Mouse (Mus musculus) forebrain, embryonic 12.5 days (tissue): ENCODE data around the gene Parp3. TPM values are rescaled to one million over a fixed set of nuclear protein-coding genes. Genes with fewer than 3 reads are reported as not detected.

Experiments used
- ATAC-seq: fragments of 200-750 bp; cut with Nextera tagmentation; 2 replicates; pipeline ENCODE4 v1.8.0; 2017; ENCODE audit warnings: moderate TSS enrichment; ENCODE audit not compliant: low FRiP score
- H3K27ac ChIP-seq: fragments of 300-500 bp; sonication (generic); 2 replicates; pipeline ENCODE4 v1.5.1; 2016; ENCODE audit warnings: mild to moderate bottlenecking
- H3K27me3 ChIP-seq: fragments of 300-500 bp; sonication (generic); 2 replicates; pipeline ENCODE4 v1.6.1; 2016; ENCODE audit warnings: mild to moderate bottlenecking
- H3K36me3 ChIP-seq: fragments of 300-500 bp; sonication (generic); replicated peaks from 2 replicates; pipeline ENCODE4 v1.6.1; 2016; ENCODE audit warnings: mild to moderate bottlenecking
- H3K4me1 ChIP-seq: fragments of 300-500 bp; sonication (generic); 2 replicates; pipeline ENCODE4 v1.6.1; 2016
- H3K4me2 ChIP-seq: fragments of 300-500 bp; sonication (generic); 2 replicates; pipeline ENCODE4 v1.6.1; 2016; ENCODE audit warnings: mild to moderate bottlenecking, moderate library complexity
- H3K4me3 ChIP-seq: fragments of 300-500 bp; sonication (generic); replicated peaks from 2 replicates; pipeline ENCODE4 v1.5.1; 2016; ENCODE audit warnings: mild to moderate bottlenecking
- H3K9ac ChIP-seq: fragments of 300-500 bp; sonication (generic); 2 replicates; pipeline ENCODE4 v1.6.1; 2016; ENCODE audit warnings: mild to moderate bottlenecking
- H3K9me3 ChIP-seq: fragments of 300-500 bp; sonication (generic); 2 replicates; pipeline ENCODE4 v1.6.1; 2016
- WGBS: fragments of 180-500 bp; shearing (Covaris S2); methylation state at CpG from one replicate; pipeline ENCODE4 v1.1.7; 2016; 5-methylcytosine and 5-hydroxymethylcytosine counted together
- polyA plus RNA-seq: library from polyadenylated mRNA; unstranded; fragments of >200 nt; fragmentation: Nextera tagmentation; extraction: Ambion mirVana; gene quantifications from 2 replicates; pipeline ENCODE4 v1.2.1, GENCODE M21; 2016

Gene Parp3
- polyA plus RNA-seq, 1 experiment from 2014 or later, result 0.83 TPM

GRCm38 (mm10) chr9:106483136-106483535, 6.4 kb upstream of the Parp3 start:
- Histone ChIP-seq H3K4me3 (no peak overlapping the region), H3K27me3 (no peaks in the 10 kb centered on the region), H3K9ac (no peak overlapping the region), H3K9me3 (no peaks in the 10 kb centered on the region), H3K4me2 (no peak overlapping the region), H3K36me3 (peaks cover 61% of the 10 kb centered on the region), H3K4me1 (peaks cover 2% of the 10 kb centered on the region), H3K27ac (no peak overlapping the region)
- ATAC-seq, result no peak
- 96% methylated on average over 10 of the region's 10 CpGs for WGBS

DNA sequence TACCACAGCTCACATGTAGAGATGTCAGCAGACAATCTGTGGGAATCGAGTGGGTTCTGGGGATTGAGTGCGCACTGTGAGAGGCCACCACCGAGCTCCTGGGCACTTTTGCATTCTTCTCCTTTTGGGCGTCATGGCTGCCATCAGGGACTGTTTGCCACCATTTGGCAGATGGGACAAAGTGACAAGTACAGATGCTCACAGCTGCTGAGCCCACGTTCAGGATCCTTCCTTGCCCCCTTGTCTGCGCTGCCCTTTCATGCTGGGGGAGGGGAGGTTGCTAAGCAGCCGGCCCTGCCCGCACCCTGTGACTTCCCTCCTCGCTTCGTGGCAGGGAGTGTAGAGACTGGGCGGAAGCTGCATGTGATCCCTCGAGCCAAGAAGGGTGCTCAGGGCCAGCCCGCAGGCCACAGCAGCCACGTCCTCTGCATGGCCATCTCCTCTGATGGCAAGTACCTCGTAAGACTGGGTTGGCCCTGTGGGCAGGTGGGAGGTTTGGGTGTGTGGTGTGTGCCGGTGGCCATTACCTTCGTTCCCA, 5.9 kb upstream of the Parp3 start:
- Histone ChIP-seq H3K4me1 (peaks cover 7% of the 10 kb centered on the region), H3K9me3 (no peaks in the 10 kb centered on the region), H3K27ac (no peak overlapping the region), H3K36me3 (peaks cover 61% of the 10 kb centered on the region), H3K4me2 (no peak overlapping the region), H3K4me3 (no peak overlapping the region), H3K9ac (no peak overlapping the region), H3K27me3 (no peaks in the 10 kb centered on the region)
- WGBS, result 91% methylated on average over 17 of the region's 17 CpGs
- no peak for ATAC-seq

GRCm38 (mm10) chr9:106481676-106482075, 4.9 kb upstream of the Parp3 start:
- Histone ChIP-seq H3K27ac (no peak overlapping the region), H3K4me2 (no peak overlapping the region), H3K27me3 (no peaks in the 10 kb centered on the region), H3K36me3 (peaks cover 61% of the 10 kb centered on the region), H3K9ac (no peak overlapping the region), H3K4me1 (peaks cover 10% of the 10 kb centered on the region), H3K9me3 (no peaks in the 10 kb centered on the region), H3K4me3 (no peak overlapping the region)
- WGBS, result 94% methylated on average over 13 of the region's 13 CpGs
- no peak for ATAC-seq

DNA sequence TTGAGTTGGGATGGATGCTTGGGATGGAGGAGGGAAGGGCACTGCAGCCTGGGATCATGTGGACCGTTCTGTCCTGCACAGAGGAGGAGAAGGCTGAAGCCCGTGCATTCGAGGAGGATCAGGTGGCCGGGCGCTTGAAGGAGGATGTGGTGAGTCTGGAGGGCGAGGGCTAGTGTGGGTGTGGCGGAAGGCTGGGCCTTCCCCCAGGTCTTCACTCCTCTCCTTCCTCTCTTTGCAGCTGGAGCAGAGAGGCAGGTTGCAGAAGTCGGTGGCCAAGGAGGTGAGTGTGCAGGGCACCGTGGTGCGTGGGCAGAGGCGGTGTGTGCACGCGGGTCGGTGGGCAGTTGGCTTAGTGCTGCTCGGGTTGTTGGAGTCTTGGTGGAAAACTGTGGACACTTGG, 4.3 kb upstream of the Parp3 start:
- no peak for ATAC-seq
- Histone ChIP-seq H3K9ac (no peak overlapping the region), H3K36me3 (peaks cover 59% of the 10 kb centered on the region), H3K4me3 (no peak overlapping the region), H3K9me3 (no peaks in the 10 kb centered on the region), H3K4me1 (peaks cover 16% of the 10 kb centered on the region), H3K4me2 (no peak overlapping the region), H3K27me3 (no peaks in the 10 kb centered on the region), H3K27ac (no peak overlapping the region)
- 94% methylated on average over 15 of the region's 15 CpGs for WGBS

- no peak overlapping the region for H3K4me3 ChIP-seq
- peaks cover 54% of the 10 kb centered on the region for H3K36me3 ChIP-seq
- peaks cover 17% of the 10 kb centered on the region for H3K4me1 ChIP-seq
- H3K27me3 ChIP-seq, result no peaks in the 10 kb centered on the region
- WGBS, result 94% methylated on average over 7 of the region's 7 CpGs
- no peak overlapping the region for H3K9ac ChIP-seq
- no peak overlapping the region for H3K4me2 ChIP-seq
- H3K9me3 ChIP-seq, result no peaks in the 10 kb centered on the region
- no peak overlapping the region for H3K27ac ChIP-seq
- no peak for ATAC-seq
These were observed 3.8 kb upstream of the Parp3 start for GRCm38 (mm10) chr9:106480541-106480940.

DNA sequence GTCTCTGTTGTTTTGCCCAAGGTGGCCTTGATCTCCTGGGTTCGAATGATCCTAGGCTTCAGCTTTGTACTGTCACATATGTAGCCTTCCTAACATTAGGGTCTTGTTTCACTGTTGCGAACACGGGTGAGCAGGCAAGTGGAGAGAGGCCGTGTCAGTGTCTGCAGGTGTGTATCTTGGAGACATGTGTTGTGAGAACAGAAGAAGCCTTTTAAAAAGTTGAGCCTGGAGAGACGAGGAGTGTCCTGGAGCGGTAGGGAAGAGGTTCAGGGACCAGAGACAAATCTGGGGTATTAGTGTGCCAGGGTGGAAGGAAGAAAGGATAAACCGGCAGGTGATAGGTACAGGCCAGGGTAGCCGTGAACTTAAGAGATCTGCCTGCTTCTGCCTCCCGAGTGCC, 1.4 kb upstream of the Parp3 start:
- H3K27ac ChIP-seq, result no peak overlapping the region
- peak overlapping the region; percentile 98 for H3K4me2 ChIP-seq
- 84% methylated on average over 9 of the region's 9 CpGs for WGBS
- H3K4me1 ChIP-seq, result peaks cover 32% of the 10 kb centered on the region
- peaks cover 30% of the 10 kb centered on the region for H3K36me3 ChIP-seq
- peak overlapping the region; percentile 73 for H3K4me3 ChIP-seq
- H3K9ac ChIP-seq, result peak overlapping the region; percentile 66
- H3K9me3 ChIP-seq, result no peaks in the 10 kb centered on the region
- ATAC-seq, result no peak
- peaks cover 9% of the 10 kb centered on the region; the same call in 1 of the 2 replicates for H3K27me3 ChIP-seq

DNA sequence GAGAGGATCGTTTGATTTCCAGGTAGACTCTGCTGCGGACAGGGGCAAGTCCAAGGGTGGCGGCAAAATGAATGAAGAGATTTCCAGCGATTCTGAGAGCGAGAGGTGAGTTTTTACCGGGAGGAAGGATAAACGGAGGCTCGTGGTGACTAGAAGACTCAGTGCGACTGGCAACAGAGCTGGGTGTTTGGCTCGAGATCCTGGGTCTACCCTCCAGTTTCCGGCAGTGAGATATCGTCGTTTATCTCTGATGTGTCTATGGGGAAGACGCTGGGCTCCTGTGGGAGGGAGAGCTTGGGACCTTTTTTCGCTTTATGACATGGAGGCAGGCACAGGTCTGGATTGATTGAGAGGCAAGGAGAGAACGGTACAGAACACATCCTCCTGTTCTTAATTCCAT, 900 bp upstream of the Parp3 start:
- H3K27ac ChIP-seq, result no peak overlapping the region
- WGBS, result 7% methylated on average over 16 of the region's 16 CpGs
- H3K4me2 ChIP-seq, result peak overlapping the region; percentile 98
- ATAC-seq, result no peak
- H3K36me3 ChIP-seq, result peaks cover 26% of the 10 kb centered on the region
- peak overlapping the region; percentile 73 for H3K4me3 ChIP-seq
- peaks cover 9% of the 10 kb centered on the region; the same call in 1 of the 2 replicates for H3K27me3 ChIP-seq
- no peaks in the 10 kb centered on the region for H3K9me3 ChIP-seq
- peak overlapping the region; percentile 66 for H3K9ac ChIP-seq
- H3K4me1 ChIP-seq, result peaks cover 32% of the 10 kb centered on the region

DNA sequence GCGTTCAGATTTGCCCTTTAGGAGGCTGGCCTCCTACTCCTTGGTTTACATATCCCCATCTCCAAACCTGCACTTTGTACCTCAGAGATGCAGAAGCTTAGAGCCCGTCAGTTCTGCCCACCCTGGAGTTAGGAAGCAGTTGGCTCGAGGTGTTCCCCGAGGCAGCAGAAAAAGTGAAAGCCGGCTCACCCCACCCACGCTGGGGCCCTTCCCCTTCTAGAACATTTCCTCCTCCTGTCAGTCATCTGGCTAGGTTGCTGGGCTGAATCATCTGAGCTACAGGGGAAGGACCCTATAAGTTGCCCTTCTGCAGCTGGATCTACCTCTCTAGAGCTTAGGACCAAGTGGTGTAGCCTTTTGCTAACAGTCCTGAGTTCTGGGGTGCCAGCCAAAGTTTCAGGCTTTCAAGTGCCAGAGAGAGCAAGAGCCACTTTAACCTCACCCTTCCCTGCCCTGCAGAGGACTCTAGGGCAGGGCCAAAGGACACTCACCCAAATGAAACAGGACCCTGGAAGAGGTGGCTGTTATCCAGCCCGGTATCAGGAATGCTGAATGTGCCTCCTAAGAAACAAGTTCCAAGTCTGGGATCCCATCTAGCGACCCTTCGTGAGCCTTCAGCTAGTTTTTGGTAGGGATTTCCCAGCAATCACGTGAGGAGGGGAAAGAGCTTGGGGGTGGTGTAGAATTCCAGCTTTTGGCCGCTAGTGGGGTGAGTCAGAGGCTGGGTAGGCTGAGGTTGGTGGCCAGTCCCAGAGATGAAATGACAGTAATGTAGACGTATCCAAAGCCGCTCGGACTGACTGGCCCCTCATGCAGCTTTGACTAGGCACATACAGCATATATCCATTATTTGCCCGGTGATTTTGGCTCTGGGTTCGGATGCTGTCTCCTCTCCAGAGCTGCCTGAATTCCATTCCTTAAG, 486 bp downstream of the Parp3 start:
- ATAC-seq, result peak; percentile 61
- Histone ChIP-seq H3K9me3 (no peaks in the 10 kb centered on the region), H3K27me3 (peaks cover 14% of the 10 kb centered on the region; the same call in 1 of the 2 replicates), H3K4me1 (peaks cover 42% of the 10 kb centered on the region), H3K27ac (no peak overlapping the region), H3K4me3 (0 out of 2 replicates have a peak overlapping the region, but pooled peaks have one; percentile 73), H3K36me3 (peaks cover 13% of the 10 kb centered on the region), H3K9ac (0 out of 2 replicates have a peak overlapping the region, but pooled peaks have one; percentile 13), H3K4me2 (peak overlapping the region; percentile 31)
- 41% methylated on average over 16 of the region's 16 CpGs for WGBS

GRCm38 (mm10) chr9:106475663-106476001, 1.1 kb downstream of the Parp3 start, which contains the start of gene Rrp9:
Gene Rrp9 (plus strand): TSS chr9:106475963.
- ATAC-seq, result no peak
- peaks cover 7% of the 10 kb centered on the region for H3K36me3 ChIP-seq
- peak within 1 kb of the TSS; percentile 31 for H3K4me2 ChIP-seq
- H3K27me3 ChIP-seq, result peaks cover 14% of the 10 kb centered on the region; the same call in 1 of the 2 replicates
- peak within 1 kb of the TSS; percentile 73; the same call in 1 of the 2 replicates for H3K4me3 ChIP-seq
- H3K27ac ChIP-seq, result no peak within 1 kb of the TSS
- H3K9me3 ChIP-seq, result no peaks in the 10 kb centered on the region
- peak within 1 kb of the TSS; percentile 45; the same call in 1 of the 2 replicates for H3K9ac ChIP-seq
- 88% methylated on average over 10 of the region's 10 CpGs for WGBS
- peaks cover 42% of the 10 kb centered on the region for H3K4me1 ChIP-seq

DNA sequence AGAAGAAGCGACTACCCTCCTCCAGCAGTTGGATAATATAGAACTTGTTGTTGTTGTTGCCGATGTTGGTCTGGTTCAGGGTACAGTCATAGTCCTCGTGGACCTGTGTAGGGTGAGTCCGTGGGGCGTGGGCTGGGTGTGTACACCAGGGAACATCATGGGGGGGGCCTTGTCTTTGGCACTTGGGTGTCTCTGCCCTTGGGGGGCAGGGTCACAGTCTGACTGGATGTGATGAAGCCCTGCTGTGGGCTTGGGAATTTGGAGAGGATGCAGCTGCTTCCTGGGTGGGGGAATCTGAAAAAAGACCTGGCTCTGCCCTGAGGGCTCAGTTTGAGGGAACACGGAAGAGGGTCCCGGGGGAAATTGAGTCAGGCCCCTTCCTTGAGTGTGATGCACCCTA, 1.7 kb downstream of the Parp3 start:
- Histone ChIP-seq H3K9me3 (no peaks in the 10 kb centered on the region), H3K36me3 (peaks cover 3% of the 10 kb centered on the region; the same call in 1 of the 2 replicates), H3K9ac (peak overlapping the region; percentile 45; the same call in 1 of the 2 replicates), H3K4me3 (no peak overlapping the region; the same call in 1 of the 2 replicates), H3K27ac (no peak overlapping the region), H3K27me3 (peaks cover 14% of the 10 kb centered on the region; the same call in 1 of the 2 replicates), H3K4me1 (peaks cover 42% of the 10 kb centered on the region), H3K4me2 (no peak overlapping the region)
- ATAC-seq, result no peak
- WGBS, result 70% methylated on average over 7 of the region's 7 CpGs

GRCm38 (mm10) chr9:106474456-106474855, 2.3 kb downstream of the Parp3 start:
- ATAC-seq, result peak; percentile 15; the same call in 1 of the 2 replicates
- Histone ChIP-seq H3K9me3 (no peaks in the 10 kb centered on the region), H3K9ac (peak overlapping the region; percentile 45; the same call in 1 of the 2 replicates), H3K4me3 (no peak overlapping the region; the same call in 1 of the 2 replicates), H3K4me1 (peaks cover 42% of the 10 kb centered on the region), H3K4me2 (peak overlapping the region; percentile 8; the same call in 1 of the 2 replicates), H3K27me3 (peaks cover 14% of the 10 kb centered on the region; the same call in 1 of the 2 replicates), H3K27ac (no peak overlapping the region), H3K36me3 (no peaks in the 10 kb centered on the region)
- WGBS, result 1% methylated on average over 6 of the region's 6 CpGs

DNA sequence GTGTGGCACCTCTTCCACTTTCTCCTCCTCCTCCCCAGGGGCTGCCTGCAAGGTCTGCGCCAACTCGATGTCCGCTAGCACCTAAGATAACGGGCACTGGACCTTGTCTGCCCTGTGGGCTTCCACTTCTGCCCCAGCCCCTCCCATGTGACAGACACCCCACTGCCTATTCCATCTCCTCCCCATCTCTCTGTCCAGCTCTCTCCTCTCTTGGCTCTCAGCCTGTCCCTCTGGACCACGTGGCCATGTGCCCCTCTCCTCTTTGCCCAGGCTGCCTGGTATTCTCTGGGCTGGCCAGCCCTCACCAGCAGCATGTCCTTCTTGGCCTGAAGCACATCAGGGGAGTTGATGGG, 3.0 kb downstream of the Parp3 start:
- Histone ChIP-seq H3K4me3 (no peak overlapping the region), H3K9me3 (no peaks in the 10 kb centered on the region), H3K4me2 (no peak overlapping the region), H3K27ac (no peak overlapping the region), H3K9ac (no peak overlapping the region), H3K4me1 (peaks cover 42% of the 10 kb centered on the region), H3K27me3 (peaks cover 14% of the 10 kb centered on the region; the same call in 1 of the 2 replicates), H3K36me3 (no peaks in the 10 kb centered on the region)
- 74% methylated on average over 5 of the region's 5 CpGs for WGBS
- no peak for ATAC-seq
